Mouse (Mus musculus): ENCODE measurements around the gene Wnt1. TPM values are rescaled to one million over a fixed set of nuclear protein-coding genes. Genes with fewer than 3 reads are reported as not detected.

Gene Wnt1
- total RNA-seq, 4 experiments from 2014 or later = not detected

- no peak for DNase-seq
These were observed 47.5 kb downstream of the Wnt1 start for GRCm38 (mm10) chr15:98837006-98837742.

GRCm38 (mm10) chr15:98837743-98838103 lies 48.1 kb downstream of the Wnt1 start:
- no peak for DNase-seq

GRCm38 (mm10) chr15:98839161-98839560 lies 49.5 kb downstream of the Wnt1 start:
- DNase-seq = no peak

GRCm38 (mm10) chr15:98839671-98840585 lies 50.3 kb downstream of the Wnt1 start:
- DNase-seq = no peak

Other genes with a start within 250 kb of the Wnt1 start
- gene Ccnt1, start 218.9 kb upstream of the Wnt1 start, total RNA-seq (2022) = 10 to 100 TPM; 45.2 to 56.6 (median 46.5) TPM
- gene 4930415O20Rik, start 218.9 kb upstream of the Wnt1 start, total RNA-seq (2022) = not detected
- 10 to 100 TPM; 35.2 to 66.9 (median 56.7) TPM for gene Adcy6, start 179.8 kb upstream of the Wnt1 start, total RNA-seq (2022)
- 10 to 100 TPM; 13.4 to 19.6 (median 15.7) TPM for gene Cacnb3, start 159.0 kb upstream of the Wnt1 start, total RNA-seq (2022)
- gene Ddx23, start 127.0 kb upstream of the Wnt1 start, total RNA-seq (2022) = 100 to 1,000 TPM in 1 of 4 experiments, 10 to 100 TPM in 3; 68.9 to 100 (median 85.6) TPM
- 1 to 10 TPM; 2.5 to 9.7 (median 4.0) TPM for gene Rnd1, start 112.4 kb upstream of the Wnt1 start, total RNA-seq (2022)
- under 1 TPM; 0.59 to 0.90 (median 0.82) TPM for gene Ccdc65, start 81.7 kb upstream of the Wnt1 start, total RNA-seq (2022)
- 10 to 100 TPM in 1 of 4 experiments, 1 to 10 TPM in 3; 7.1 to 14.4 (median 9.8) TPM for gene Fkbp11, start 61.7 kb upstream of the Wnt1 start, total RNA-seq (2022)
- 100 to 1,000 TPM; 153 to 163 (median 159) TPM for gene Arf3, start 26.6 kb upstream of the Wnt1 start, total RNA-seq (2022)
- 10 to 100 TPM in 1 of 4 experiments, 1 to 10 TPM in 1, under 1 TPM in 2; 0.49 to 12.9 (median 5.0) TPM for gene Wnt10b, start 11.7 kb upstream of the Wnt1 start, total RNA-seq (2022)
- gene Ddn, start 19.6 kb downstream of the Wnt1 start, total RNA-seq (2022) = 1 to 10 TPM in 1 of 4 experiments, under 1 TPM in 3; 0.29 to 1.1 (median 0.61) TPM
- 10 to 100 TPM; 76.0 to 83.8 (median 79.2) TPM for gene Prkag1, start 41.7 kb downstream of the Wnt1 start, total RNA-seq (2022)
- gene Kmt2d, start 81.3 kb downstream of the Wnt1 start, total RNA-seq (2022) = 100 to 1,000 TPM in 1 of 4 experiments, 10 to 100 TPM in 3; 61.7 to 114 (median 71.8) TPM
- gene Rhebl1, start 104.7 kb downstream of the Wnt1 start, total RNA-seq (2022) = 1 to 10 TPM; 2.8 to 7.2 (median 4.2) TPM
- gene Dhh, start 108.7 kb downstream of the Wnt1 start, total RNA-seq (2022) = 1 to 10 TPM; 1.8 to 3.8 (median 2.1) TPM
- 10 to 100 TPM; 12.3 to 33.2 (median 27.8) TPM for gene Lmbr1l, start 128.4 kb downstream of the Wnt1 start, total RNA-seq (2022)
- 100 to 1,000 TPM; 199 to 221 (median 208) TPM for gene Tuba1b, start 144.7 kb downstream of the Wnt1 start, total RNA-seq (2022)
- not detected for gene Gm49450, start 163.7 kb downstream of the Wnt1 start, total RNA-seq (2022)
- 100 to 1,000 TPM in 3 of 4 experiments, 10 to 100 TPM in 1; 70.5 to 196 (median 116) TPM for gene Tuba1a, start 163.8 kb downstream of the Wnt1 start, total RNA-seq (2022)
- gene Tuba1c, start 240.0 kb downstream of the Wnt1 start, total RNA-seq (2022) = 100 to 1,000 TPM; 207 to 347 (median 262) TPM